Mouse (Mus musculus): ENCODE results near the gene Mecr.

Gene Mecr

DNA sequence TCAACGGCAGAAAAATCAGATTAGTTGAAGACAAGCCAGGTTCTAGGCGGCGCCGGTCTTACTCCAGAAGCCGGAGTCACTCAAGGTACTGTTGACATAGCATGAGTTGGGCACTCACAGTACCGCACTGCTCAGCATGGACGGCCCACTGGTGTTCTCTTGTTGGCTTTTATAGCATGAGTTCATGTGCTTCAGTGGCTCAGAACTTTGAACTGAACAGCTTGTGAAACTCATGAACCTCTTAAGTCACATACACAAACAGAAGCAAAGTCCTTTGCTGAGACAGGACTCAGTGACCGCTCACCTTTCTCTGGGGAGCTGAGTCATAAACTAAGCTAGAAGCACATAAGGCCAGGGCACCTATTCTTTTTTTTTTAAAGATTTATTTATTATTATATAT is 54.5 kb downstream of the Mecr start:
- DNase-seq, result no peak

DNA sequence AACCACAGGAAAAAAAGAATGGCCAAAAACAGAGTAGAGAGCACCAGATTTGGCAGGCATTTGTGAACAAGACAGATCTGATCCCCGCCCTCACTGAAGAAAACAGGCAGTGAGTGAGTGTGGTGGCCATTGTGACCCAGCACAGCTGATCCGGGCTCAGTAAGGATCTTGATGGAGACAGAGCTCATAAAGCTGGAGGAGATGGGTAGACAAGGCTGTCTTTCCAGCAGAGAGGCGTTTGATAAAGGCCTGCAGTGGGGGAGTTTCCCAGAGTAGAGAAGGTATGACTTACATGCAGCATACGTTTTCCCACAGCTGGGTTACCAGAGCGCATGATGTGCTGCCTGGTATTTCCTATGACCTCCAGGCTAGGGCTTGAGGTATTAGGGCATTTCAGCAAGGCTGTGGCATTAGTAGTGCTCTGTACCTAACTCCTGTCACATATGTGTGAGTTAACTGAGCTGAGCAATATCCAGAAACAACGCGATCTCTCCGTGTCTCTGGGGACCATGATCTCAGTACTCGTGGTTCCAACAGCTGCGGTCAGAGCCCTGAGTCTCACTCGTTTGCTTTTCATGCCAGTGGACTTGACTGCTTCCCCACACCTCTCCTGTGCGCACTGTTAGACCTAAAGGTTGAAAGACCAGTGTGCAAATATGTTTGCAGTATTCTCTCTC is 55.4 kb downstream of the Mecr start:
- DNase-seq, result no peak

DNA sequence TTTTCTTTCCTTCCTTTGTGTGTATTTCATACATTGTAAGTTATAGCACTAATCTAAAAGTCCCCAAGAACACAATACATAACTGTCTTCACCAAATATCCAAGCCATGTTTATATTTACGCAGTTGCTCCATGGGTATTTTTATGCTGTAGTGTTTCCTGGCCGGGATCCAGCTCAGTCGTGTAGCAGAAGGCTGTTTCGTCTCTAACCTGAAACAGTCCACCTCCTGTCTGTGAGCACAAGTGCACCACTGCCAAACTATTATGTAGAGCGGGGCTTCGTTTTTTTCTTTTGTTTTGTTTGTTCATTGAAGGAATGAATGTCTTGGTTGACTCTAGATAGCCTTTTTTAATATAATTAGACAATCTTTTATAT is 55.9 kb downstream of the Mecr start:
- peak; percentile 31 for DNase-seq

DNA sequence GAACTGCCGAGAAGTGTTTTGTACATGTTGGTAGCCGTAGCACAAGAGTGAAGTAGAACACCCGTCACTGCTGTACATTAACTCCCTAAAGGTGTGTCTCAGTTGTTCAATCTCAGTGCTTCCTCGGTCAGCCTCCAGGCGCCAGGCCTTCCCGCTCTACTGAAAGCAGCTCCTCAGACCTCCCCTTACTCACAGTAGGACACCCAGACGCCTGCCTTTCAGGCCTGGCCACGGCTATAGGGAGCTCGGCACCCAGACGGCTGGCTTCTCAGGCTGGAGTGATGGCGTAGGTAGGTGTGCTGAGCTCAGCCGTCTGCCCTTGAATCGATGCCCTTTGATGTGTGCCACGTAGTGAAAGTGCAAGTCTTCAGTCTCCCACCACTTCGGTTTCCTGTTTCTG is 57.8 kb downstream of the Mecr start:
- DNase-seq, result no peak

DNA sequence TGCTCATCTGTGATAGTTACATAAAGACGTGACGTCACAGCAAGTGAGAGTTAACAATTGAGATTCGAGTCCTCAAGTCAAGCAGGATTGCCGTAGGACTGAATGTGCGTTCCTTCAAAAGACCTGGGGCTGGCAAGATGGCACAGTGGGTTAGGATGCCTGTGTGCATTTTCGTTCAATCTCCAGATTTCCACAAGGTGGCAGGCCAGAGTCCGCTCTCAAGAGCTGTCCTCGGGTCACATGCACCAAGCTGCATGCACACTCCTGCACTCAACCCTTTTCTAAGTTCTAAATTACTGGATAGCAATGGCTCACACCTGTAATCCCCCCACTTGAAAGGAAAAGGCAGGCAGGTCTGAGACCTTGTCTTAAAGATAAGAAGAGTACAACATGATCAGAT is 61.2 kb downstream of the Mecr start:
- no peak for DNase-seq

GRCm38 (mm10) chr4:131906423-131906822 is 63.2 kb downstream of the Mecr start:
- no peak for DNase-seq

DNA sequence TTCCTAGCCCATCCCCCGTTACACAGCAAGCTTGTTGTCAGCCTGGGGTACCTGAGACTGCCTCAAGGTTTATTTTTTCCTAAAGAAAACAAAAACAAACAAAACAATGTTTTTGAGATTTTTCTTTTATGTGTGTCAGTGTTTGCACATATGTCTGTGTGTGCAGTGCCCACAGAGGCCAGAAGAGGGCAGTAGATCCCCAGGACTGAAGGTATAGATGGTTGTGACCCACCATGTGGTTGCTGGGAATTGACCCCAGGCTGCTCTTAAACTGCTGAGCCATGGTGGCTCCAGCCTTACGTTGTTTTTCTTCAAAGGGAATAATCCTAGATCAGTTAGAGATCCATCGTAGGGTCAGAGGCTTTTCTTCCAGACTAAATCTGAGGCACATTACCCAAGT is 64.6 kb downstream of the Mecr start:
- no peak for DNase-seq

- DNase-seq, result no peak
Measured at GRCm38 (mm10) chr4:131910237-131910994, 67.1 kb downstream of the Mecr start.

GRCm38 (mm10) chr4:131911521-131911920 is 68.3 kb downstream of the Mecr start:
- DNase-seq, result no peak

- DNase-seq, result no peak
Measured at GRCm38 (mm10) chr4:131913526-131913925, 70.3 kb downstream of the Mecr start.

DNA sequence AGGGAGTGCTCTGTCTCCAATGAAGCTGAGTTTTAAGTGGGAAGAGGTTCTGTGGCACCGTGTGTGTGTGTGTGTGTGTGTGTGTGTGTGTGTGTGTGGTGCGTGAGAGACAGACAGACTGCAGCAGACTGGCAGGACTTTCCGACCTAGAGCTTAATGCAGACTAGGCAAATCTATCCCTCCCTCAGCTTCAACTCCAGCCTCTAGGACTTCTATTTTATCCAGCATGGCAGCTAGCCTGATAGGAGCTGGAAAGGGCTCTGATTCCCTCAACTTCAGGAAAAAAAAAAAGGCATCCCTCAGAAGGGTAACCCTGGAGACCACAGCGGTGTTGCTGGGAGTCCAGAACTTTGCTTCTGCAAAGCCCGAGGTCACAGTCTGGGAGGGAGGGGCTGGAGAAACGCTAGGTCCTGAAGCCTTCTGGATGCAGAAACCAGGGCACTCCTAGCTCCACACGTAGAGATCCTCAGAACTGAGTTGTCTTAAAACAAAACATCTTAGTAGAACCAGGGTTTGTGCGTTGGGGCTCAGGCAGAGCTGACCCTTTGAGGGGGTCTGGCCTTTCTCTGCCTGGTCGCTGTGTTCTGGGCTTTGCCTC is 70.9 kb downstream of the Mecr start:
- DNase-seq, result no peak

DNA sequence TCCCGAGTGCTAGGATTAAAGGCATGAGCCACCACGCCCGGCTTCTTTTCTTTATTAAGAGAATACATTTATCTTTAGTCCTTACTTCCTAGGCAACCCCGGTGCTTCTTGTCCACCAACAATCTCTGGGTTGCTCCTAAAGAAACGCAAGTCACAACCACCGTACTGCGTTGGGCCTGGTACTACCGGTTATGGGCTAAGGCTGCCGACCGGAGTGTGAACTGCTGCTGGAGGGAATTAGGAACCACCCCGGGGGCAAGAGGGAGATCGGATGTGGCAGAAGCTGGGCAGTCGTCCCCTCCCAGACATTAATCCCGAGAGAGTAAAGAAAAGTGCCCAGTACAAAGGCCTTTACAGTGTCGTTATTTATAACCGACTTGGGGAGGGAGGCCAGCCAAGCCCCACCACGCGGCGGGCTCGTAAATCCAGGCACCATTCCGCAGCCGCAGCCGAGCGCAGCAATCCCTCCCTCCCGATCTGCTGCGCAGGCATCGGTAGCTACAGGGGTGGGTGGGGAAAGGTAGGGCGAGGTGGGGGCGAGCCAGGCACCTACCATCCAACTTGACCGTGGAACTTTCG is 71.7 kb downstream of the Mecr start:
- DNase-seq, result no peak

DNA sequence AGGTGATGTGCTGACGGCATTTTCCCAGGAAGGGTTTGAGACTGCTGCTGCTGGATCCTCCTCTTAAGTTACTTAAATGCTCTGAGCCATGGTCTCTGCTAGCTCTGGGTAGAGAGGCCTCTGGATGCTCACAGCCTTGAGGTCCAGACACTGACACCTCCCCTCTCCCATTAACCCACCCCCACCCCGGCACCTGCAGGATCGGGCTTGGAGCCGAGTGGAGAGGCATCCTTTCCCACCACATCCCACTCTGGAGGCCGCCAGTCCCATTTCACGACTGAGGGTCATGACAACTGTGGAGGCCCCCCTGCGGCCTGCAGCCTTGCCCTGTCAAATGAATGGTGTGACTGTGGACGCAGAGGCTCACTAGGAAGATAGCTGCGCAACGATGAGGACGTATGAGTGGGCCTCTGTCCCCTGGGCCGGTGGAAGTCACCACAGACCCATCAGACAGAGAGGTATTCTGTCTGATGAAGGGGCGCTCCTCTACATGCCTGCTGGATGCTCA is 72.6 kb downstream of the Mecr start:
- DNase-seq, result no peak

DNA sequence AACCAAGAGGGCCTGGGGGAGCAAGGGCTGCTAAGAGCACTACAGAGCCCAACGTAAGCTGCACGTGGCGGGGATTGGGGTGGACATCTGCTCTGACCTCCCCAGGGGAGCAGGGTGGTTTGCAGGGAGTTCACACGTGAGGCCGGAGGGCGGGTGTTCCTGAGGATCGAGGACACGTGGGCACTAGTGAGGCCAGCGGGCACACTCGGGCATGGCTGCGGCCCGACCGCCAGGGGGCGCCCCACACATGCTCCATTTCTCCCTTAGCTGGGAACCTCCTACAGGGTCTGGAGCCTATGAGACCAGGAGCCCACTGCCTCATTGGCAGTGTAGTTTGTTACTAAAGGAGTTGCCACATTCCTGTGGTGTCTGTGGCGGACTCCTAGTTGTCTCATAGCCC is 73.2 kb downstream of the Mecr start:
- peak; percentile 53 for DNase-seq

GRCm38 (mm10) chr4:131917010-131917555 is 73.8 kb downstream of the Mecr start:
- no peak for DNase-seq

Measured in cerebellum, adult 11 months (tissue).